Mouse (Mus musculus): ENCODE measurements at regions not wholly inside any gene's neighbourhood (a gene's known extent, or its start where the extent isn't known, plus 50 kb on each side); places are given as distances from the start of the nearest gene placed in this dataset.

DNA sequence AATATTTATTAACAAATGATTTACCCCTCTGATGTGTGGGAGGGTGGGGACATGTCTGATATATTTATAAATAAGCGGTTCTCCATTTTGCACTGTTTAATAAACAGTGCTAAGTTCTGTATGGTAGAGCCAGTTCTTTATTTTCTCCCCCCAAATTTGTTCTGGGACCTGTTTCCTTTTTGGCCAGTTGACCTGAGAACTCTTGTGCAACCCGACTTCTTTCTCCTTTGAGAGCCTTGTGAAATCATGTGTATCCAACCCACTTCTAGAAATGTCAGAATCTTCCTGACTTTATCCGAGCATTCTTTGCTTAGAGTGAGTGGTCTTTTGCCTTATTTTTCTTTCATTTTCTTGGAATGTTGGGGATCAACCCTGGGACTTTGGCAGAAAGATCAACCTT lies 102.6 kb upstream of the Tgfbr2 start:
- TF ChIP-seq POLR2A (IDR thresholded peaks at IDR 0.05; ENCODE audit: borderline replicate concordance, control insufficient read depth, low read depth, low read length) (no peak), CTCF (IDR thresholded peaks at IDR 0.05; ENCODE audit: control insufficient read depth, insufficient read depth, low read length) (no peak)

GRCm38 (mm10) chr9:116276141-116276540 lies 101.0 kb upstream of the Tgfbr2 start:
- 75% methylated on average over 2 of the region's 2 CpGs for WGBS
- Histone ChIP-seq H3K4me3 (replicated peaks; ENCODE audit: control insufficient read depth, low read depth, low read length) (no peak overlapping the region), H3K27ac (ENCODE audit: control insufficient read depth, insufficient read depth, low read depth, low read length, poor library complexity) (no peak overlapping the region), H3K4me1 (ENCODE audit: control insufficient read depth, insufficient read depth, low read length) (no peaks in the 10 kb centered on the region)
- no peak for TF ChIP-seq CTCF (IDR thresholded peaks at IDR 0.05; ENCODE audit: control insufficient read depth, insufficient read depth, low read length)
- no peak for TF ChIP-seq POLR2A (IDR thresholded peaks at IDR 0.05; ENCODE audit: borderline replicate concordance, control insufficient read depth, low read depth, low read length)

More for the DNA sequence above, 102.6 kb upstream of the Tgfbr2 start:
- no peak overlapping the region for H3K4me3 ChIP-seq (replicated peaks; ENCODE audit: control insufficient read depth, low read depth, low read length)
- 36% methylated on average over 3 of the region's 3 CpGs for WGBS
- H3K27ac ChIP-seq (ENCODE audit: control insufficient read depth, insufficient read depth, low read depth, low read length, poor library complexity) = no peak overlapping the region
- no peaks in the 10 kb centered on the region for H3K4me1 ChIP-seq (ENCODE audit: control insufficient read depth, insufficient read depth, low read length)

DNA sequence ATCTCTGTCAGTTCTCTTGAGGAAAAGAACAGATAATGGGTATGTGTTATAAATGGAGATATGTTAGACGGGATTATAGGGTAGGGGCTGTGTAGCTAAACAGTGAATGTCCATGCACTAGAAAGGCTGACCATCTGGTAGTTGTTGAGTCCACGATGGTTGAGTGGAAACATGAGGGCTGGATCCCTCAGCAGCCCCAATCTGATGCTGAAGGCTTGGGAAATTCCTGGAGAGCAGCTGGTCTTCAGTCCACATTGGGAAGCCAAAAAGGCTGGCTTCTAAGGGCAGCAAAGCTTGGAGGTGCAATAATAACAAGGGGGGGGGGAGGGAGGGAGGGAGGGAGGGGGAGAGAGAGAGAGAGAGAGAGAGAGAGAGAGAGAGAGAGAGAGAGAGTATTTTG lies 97.3 kb upstream of the Tgfbr2 start:
- Histone ChIP-seq H3K4me3 (replicated peaks; ENCODE audit: control insufficient read depth, low read depth, low read length) (no peak overlapping the region), H3K27ac (ENCODE audit: control insufficient read depth, insufficient read depth, low read depth, low read length, poor library complexity) (no peak overlapping the region), H3K4me1 (ENCODE audit: control insufficient read depth, insufficient read depth, low read length) (no peaks in the 10 kb centered on the region; the same call in 1 of the 2 replicates)
- WGBS = 75% methylated on average over 2 of the region's 2 CpGs
- TF ChIP-seq CTCF (IDR thresholded peaks at IDR 0.05; ENCODE audit: control insufficient read depth, insufficient read depth, low read length) (no peak), POLR2A (IDR thresholded peaks at IDR 0.05; ENCODE audit: borderline replicate concordance, control insufficient read depth, low read depth, low read length) (no peak)

- H3K4me3 ChIP-seq (replicated peaks; ENCODE audit: control insufficient read depth, low read depth, low read length) = no peak overlapping the region
- no peak for TF ChIP-seq CTCF (IDR thresholded peaks at IDR 0.05; ENCODE audit: control insufficient read depth, insufficient read depth, low read length)
- TF ChIP-seq POLR2A (IDR thresholded peaks at IDR 0.05; ENCODE audit: borderline replicate concordance, control insufficient read depth, low read depth, low read length) = no peak
Observed at GRCm38 (mm10) chr9:116270417-116270828, 95.3 kb upstream of the Tgfbr2 start.

GRCm38 (mm10) chr9:116267411-116267810 lies 92.3 kb upstream of the Tgfbr2 start:
- H3K4me1 ChIP-seq (ENCODE audit: control insufficient read depth, insufficient read depth, low read length) = no peaks in the 10 kb centered on the region; the same call in 1 of the 2 replicates
- TF ChIP-seq CTCF (IDR thresholded peaks at IDR 0.05; ENCODE audit: control insufficient read depth, insufficient read depth, low read length) = no peak
- TF ChIP-seq POLR2A (IDR thresholded peaks at IDR 0.05; ENCODE audit: borderline replicate concordance, control insufficient read depth, low read depth, low read length) = no peak
- 71% methylated on average over 4 of the region's 4 CpGs for WGBS
- no peak overlapping the region for H3K27ac ChIP-seq (ENCODE audit: control insufficient read depth, insufficient read depth, low read depth, low read length, poor library complexity)
- no peak overlapping the region for H3K4me3 ChIP-seq (replicated peaks; ENCODE audit: control insufficient read depth, low read depth, low read length)

More at GRCm38 (mm10) chr9:116270417-116270828, 95.3 kb upstream of the Tgfbr2 start:
- 9% methylated on average over 6 of the region's 6 CpGs for WGBS
- Histone ChIP-seq H3K27ac (ENCODE audit: control insufficient read depth, insufficient read depth, low read depth, low read length, poor library complexity) (no peak overlapping the region), H3K4me1 (ENCODE audit: control insufficient read depth, insufficient read depth, low read length) (no peaks in the 10 kb centered on the region; the same call in 1 of the 2 replicates)

DNA sequence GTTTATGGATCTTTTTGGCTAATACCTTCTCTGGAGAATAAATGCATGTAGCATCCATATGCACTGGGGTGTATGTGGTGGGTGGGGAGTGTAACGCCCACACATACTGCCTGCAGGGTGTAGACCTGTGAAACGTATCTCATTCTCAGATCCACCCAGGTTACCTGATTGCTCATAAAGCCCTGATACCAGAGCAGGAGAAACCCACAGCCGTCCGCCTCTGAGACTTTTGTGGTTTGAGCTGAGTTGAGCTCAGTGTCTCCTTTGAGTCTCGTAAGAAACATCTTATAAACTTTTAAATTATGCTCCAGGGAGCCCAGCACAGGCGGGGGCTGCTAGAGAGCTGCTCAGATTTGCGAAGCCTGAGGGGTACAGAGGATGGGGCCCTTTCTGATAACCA lies 88.7 kb upstream of the Tgfbr2 start:
- WGBS = 67% methylated on average over 7 of the region's 7 CpGs
- no peak for TF ChIP-seq CTCF (IDR thresholded peaks at IDR 0.05; ENCODE audit: control insufficient read depth, insufficient read depth, low read length)
- TF ChIP-seq POLR2A (IDR thresholded peaks at IDR 0.05; ENCODE audit: borderline replicate concordance, control insufficient read depth, low read depth, low read length) = no peak
- Histone ChIP-seq H3K4me3 (replicated peaks; ENCODE audit: control insufficient read depth, low read depth, low read length) (no peak overlapping the region), H3K27ac (ENCODE audit: control insufficient read depth, insufficient read depth, low read depth, low read length, poor library complexity) (no peak overlapping the region), H3K4me1 (ENCODE audit: control insufficient read depth, insufficient read depth, low read length) (no peaks in the 10 kb centered on the region)

DNA sequence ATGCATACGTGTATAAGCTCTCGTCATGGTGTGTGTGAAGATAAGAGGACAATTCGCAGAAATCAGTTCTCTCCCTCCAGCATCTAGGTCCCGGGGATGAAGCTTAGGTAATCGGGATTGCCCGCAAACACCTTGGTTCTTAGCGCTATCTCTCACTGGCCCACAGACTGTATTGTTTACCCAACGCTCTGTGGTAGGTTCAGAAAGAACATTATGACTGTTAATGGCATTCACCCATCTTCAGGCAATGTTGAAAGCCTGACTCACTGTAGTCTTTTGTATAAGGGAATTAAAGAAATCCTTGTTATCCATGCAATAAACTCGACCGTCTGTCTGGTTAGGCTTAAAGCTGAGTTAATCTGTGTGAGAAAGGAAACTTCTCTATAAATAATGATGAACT lies 84.4 kb upstream of the Tgfbr2 start:
- Histone ChIP-seq H3K4me1 (ENCODE audit: control insufficient read depth, insufficient read depth, low read length) (no peaks in the 10 kb centered on the region), H3K27ac (ENCODE audit: control insufficient read depth, insufficient read depth, low read depth, low read length, poor library complexity) (no peak overlapping the region), H3K4me3 (replicated peaks; ENCODE audit: control insufficient read depth, low read depth, low read length) (no peak overlapping the region)
- TF ChIP-seq CTCF (IDR thresholded peaks at IDR 0.05; ENCODE audit: control insufficient read depth, insufficient read depth, low read length) (no peak), POLR2A (IDR thresholded peaks at IDR 0.05; ENCODE audit: borderline replicate concordance, control insufficient read depth, low read depth, low read length) (no peak)
- WGBS = 85% methylated on average over 10 of the region's 10 CpGs

GRCm38 (mm10) chr9:116253546-116253945 lies 78.4 kb upstream of the Tgfbr2 start:
- no peak for TF ChIP-seq CTCF (IDR thresholded peaks at IDR 0.05; ENCODE audit: control insufficient read depth, insufficient read depth, low read length)
- no peak for TF ChIP-seq POLR2A (IDR thresholded peaks at IDR 0.05; ENCODE audit: borderline replicate concordance, control insufficient read depth, low read depth, low read length)
- Histone ChIP-seq H3K4me1 (ENCODE audit: control insufficient read depth, insufficient read depth, low read length) (no peaks in the 10 kb centered on the region; the same call in 1 of the 2 replicates), H3K27ac (ENCODE audit: control insufficient read depth, insufficient read depth, low read depth, low read length, poor library complexity) (no peak overlapping the region), H3K4me3 (replicated peaks; ENCODE audit: control insufficient read depth, low read depth, low read length) (no peak overlapping the region)
- WGBS = 83% methylated on average over 15 of the region's 15 CpGs

DNA sequence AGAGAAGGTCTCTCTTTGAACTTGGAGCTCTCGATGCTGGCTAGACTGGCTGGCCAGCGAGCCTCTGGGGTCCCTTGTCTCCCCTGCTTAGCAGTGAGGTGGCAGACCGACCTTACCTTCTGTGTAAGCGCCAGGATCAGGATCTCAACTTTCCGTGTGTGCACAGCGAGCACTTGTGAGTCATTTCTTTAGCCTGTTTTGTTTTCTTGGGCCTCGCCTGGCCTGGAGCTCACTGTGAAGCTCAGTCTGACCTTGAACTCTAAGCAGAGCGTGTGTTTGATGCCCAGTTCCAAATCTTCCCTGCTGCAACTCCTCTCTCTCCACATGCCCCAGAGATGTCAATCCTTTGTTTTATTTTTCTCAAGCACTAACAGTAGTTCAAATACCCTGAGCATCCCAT lies 77.6 kb upstream of the Tgfbr2 start:
- Histone ChIP-seq H3K4me1 (ENCODE audit: control insufficient read depth, insufficient read depth, low read length) (no peaks in the 10 kb centered on the region; the same call in 1 of the 2 replicates), H3K27ac (ENCODE audit: control insufficient read depth, insufficient read depth, low read depth, low read length, poor library complexity) (no peak overlapping the region), H3K4me3 (replicated peaks; ENCODE audit: control insufficient read depth, low read depth, low read length) (no peak overlapping the region)
- 89% methylated on average over 8 of the region's 8 CpGs for WGBS
- no peak for TF ChIP-seq POLR2A (IDR thresholded peaks at IDR 0.05; ENCODE audit: borderline replicate concordance, control insufficient read depth, low read depth, low read length)
- TF ChIP-seq CTCF (IDR thresholded peaks at IDR 0.05; ENCODE audit: control insufficient read depth, insufficient read depth, low read length) = no peak
